Mouse (Mus musculus): ENCODE results near the gene Pold1. TPM values are rescaled to one million over a fixed set of nuclear protein-coding genes. Genes with fewer than 3 reads are reported as not detected.

Pold1 gene
- total RNA-seq, 1 experiment from 2014 or later: 86.0 TPM

- no peak for ATAC-seq (replicated peaks; ENCODE audit: low read depth, poor library complexity, severe bottlenecking)
These were observed 56.4 kb downstream of the Pold1 start for GRCm38 (mm10) chr7:44492166-44492826.

- no peak for ATAC-seq (replicated peaks; ENCODE audit: low read depth, poor library complexity, severe bottlenecking)
These were observed 57.3 kb downstream of the Pold1 start for GRCm38 (mm10) chr7:44491391-44491790.

- ATAC-seq (replicated peaks; ENCODE audit: low read depth, poor library complexity, severe bottlenecking): no peak
These were observed 58.4 kb downstream of the Pold1 start for GRCm38 (mm10) chr7:44490281-44490680.

- no peak for ATAC-seq (replicated peaks; ENCODE audit: low read depth, poor library complexity, severe bottlenecking)
These were observed 60.1 kb downstream of the Pold1 start for GRCm38 (mm10) chr7:44488545-44488944.

GRCm38 (mm10) chr7:44487936-44488335 is 60.7 kb downstream of the Pold1 start:
- no peak for ATAC-seq (replicated peaks; ENCODE audit: low read depth, poor library complexity, severe bottlenecking)

GRCm38 (mm10) chr7:44486927-44487575 is 61.6 kb downstream of the Pold1 start:
- no peak for ATAC-seq (replicated peaks; ENCODE audit: low read depth, poor library complexity, severe bottlenecking)

- no peak for ATAC-seq (replicated peaks; ENCODE audit: low read depth, poor library complexity, severe bottlenecking)
These were observed 63.0 kb downstream of the Pold1 start for GRCm38 (mm10) chr7:44485572-44486195.

GRCm38 (mm10) chr7:44484841-44485571 is 63.6 kb downstream of the Pold1 start:
- peak; percentile 88 for ATAC-seq (replicated peaks; ENCODE audit: low read depth, poor library complexity, severe bottlenecking)

GRCm38 (mm10) chr7:44484109-44484508 is 64.5 kb downstream of the Pold1 start:
- ATAC-seq (replicated peaks; ENCODE audit: low read depth, poor library complexity, severe bottlenecking): no peak

- ATAC-seq (replicated peaks; ENCODE audit: low read depth, poor library complexity, severe bottlenecking): peak; percentile 52
These were observed 65.7 kb downstream of the Pold1 start for GRCm38 (mm10) chr7:44482836-44483435.

Other genes with a start within 250 kb of the Pold1 start
- gene Clec11a, start 241.9 kb downstream of the Pold1 start, total RNA-seq (2017): 2.7 and 5.5 TPM in 2 replicates
- not detected in 2 replicates for gene Shank1, start 238.6 kb downstream of the Pold1 start, total RNA-seq (2017)
- gene Syt3, start 164.7 kb downstream of the Pold1 start, total RNA-seq (2017): 0.58 and 0.64 TPM in 2 replicates
- 0.78 TPM in 1 of 2 replicates, not detected in the other for gene 1700008O03Rik, start 163.0 kb downstream of the Pold1 start, total RNA-seq (2017)
- gene Lrrc4b, start 119.8 kb downstream of the Pold1 start, total RNA-seq (2017): not detected in 2 replicates
- gene Aspdh, start 83.5 kb downstream of the Pold1 start, total RNA-seq (2017): not detected in 2 replicates
- gene Josd2, start 80.9 kb downstream of the Pold1 start, total RNA-seq (2017): 26.0 and 37.3 TPM in 2 replicates
- 29.5 and 38.8 TPM in 2 replicates for gene Emc10, start 52.3 kb downstream of the Pold1 start, total RNA-seq (2017)
- 3.1 TPM in 1 of 2 replicates, not detected in the other for gene Fam71e1, start 52.3 kb downstream of the Pold1 start, total RNA-seq (2017)
- not detected in 2 replicates for gene Mybpc2, start 24.2 kb downstream of the Pold1 start, total RNA-seq (2017)
- not detected in 2 replicates for gene Spib, start 16.8 kb downstream of the Pold1 start, total RNA-seq (2017)
- 69.3 and 123 TPM in 2 replicates for gene Nr1h2, start 5.1 kb upstream of the Pold1 start, total RNA-seq (2017)
- 43.4 and 48.5 TPM in 2 replicates for gene Napsa, start 23.5 kb upstream of the Pold1 start, total RNA-seq (2017)
- 0.39 and 1.1 TPM in 2 replicates for gene Kcnc3, start 41.8 kb upstream of the Pold1 start, total RNA-seq (2017)
- gene Myh14, start 122.0 kb upstream of the Pold1 start, total RNA-seq (2017): not detected in 2 replicates
- gene Izumo2, start 159.9 kb upstream of the Pold1 start, total RNA-seq (2017): not detected in 2 replicates
- gene Vrk3, start 199.6 kb upstream of the Pold1 start, total RNA-seq (2017): 40.0 and 44.7 TPM in 2 replicates
- gene Zfp473, start 202.2 kb upstream of the Pold1 start, total RNA-seq (2017): 2.0 and 3.0 TPM in 2 replicates

Data from common myeloid progenitor, adult 5-6 weeks (primary cell).